8 mouse cellular contexts compared by ENCODE assay signal in genomic region chr13:102906661-102907009, GRCm38 (mm10).
DNase-seq lines count a peak whose midpoint lies in the region; ATAC-seq and TF ChIP-seq lines count a peak whose summit lies in the region.

No protein-coding gene starts in this region.

- H3K9me3 ChIP-seq in kidney, embryonic 14.5 days (ENCODE audit: control insufficient read depth, low read length) = no peaks in the 10 kb centered on the region
- 0 out of 2 replicates have a peak, but pooled peaks cover 2% of the 10 kb centered on the region for H3K9me3 ChIP-seq in hindbrain, embryonic 16.5 days (ENCODE audit: control insufficient read depth, low read length)
- no peaks in the 10 kb centered on the region for H3K9me3 ChIP-seq in midbrain, embryonic 16.5 days (replicated peaks; ENCODE audit: control insufficient read depth, low read length, poor library complexity, severe bottlenecking)

- TF ChIP-seq CTCF in cortical plate, adult 2 months (IDR thresholded peaks at IDR 0.05; ENCODE audit: extremely low read depth, insufficient read depth, low read length) = no peak

- no peaks in the 10 kb centered on the region for H3K27me3 ChIP-seq in kidney, embryonic 14.5 days (ENCODE audit: control insufficient read depth, insufficient read depth, low read length)
- H3K27me3 ChIP-seq in hindbrain, embryonic 16.5 days (replicated peaks; ENCODE audit: control insufficient read depth, insufficient read depth, low read length) = no peaks in the 10 kb centered on the region
- no peaks in the 10 kb centered on the region for H3K27me3 ChIP-seq in midbrain, embryonic 16.5 days (ENCODE audit: control insufficient read depth, insufficient read depth, low read depth, low read length)

- ATAC-seq in kidney, embryonic 14.5 days (ENCODE audit: low FRiP score, low TSS enrichment) = no peak
- no peak for ATAC-seq in hindbrain, embryonic 16.5 days
- peak; percentile 19 for ATAC-seq in midbrain, embryonic 16.5 days
- ATAC-seq in megakaryocyte progenitor cell, adult 5-6 weeks (replicated peaks; ENCODE audit: poor library complexity) = no peak

- peak overlapping the region; percentile 63 for H3K4me3 ChIP-seq in kidney, embryonic 14.5 days (ENCODE audit: low read length)
- peak overlapping the region; percentile 53 for H3K4me3 ChIP-seq in cortical plate, adult 2 months (ENCODE audit: insufficient read depth, low read length)
- peak overlapping the region; percentile 52 for H3K4me3 ChIP-seq in hindbrain, embryonic 16.5 days (ENCODE audit: low read length)
- H3K4me3 ChIP-seq in midbrain, embryonic 16.5 days (ENCODE audit: low read depth, low read length) = peak overlapping the region; percentile 41

- no peak for DNase-seq in kidney, postnatal 10 days
- DNase-seq in spleen, adult 12 weeks (ENCODE audit: low spot score) = no peak
- DNase-seq in adrenal gland, adult 8-10 months = no peak

- H3K36me3 ChIP-seq in kidney, embryonic 14.5 days (ENCODE audit: control insufficient read depth, insufficient read depth, low read length) = no peaks in the 10 kb centered on the region
- no peaks in the 10 kb centered on the region for H3K36me3 ChIP-seq in hindbrain, embryonic 16.5 days (ENCODE audit: control insufficient read depth, insufficient read depth, low read length)
- H3K36me3 ChIP-seq in midbrain, embryonic 16.5 days (ENCODE audit: control insufficient read depth, insufficient read depth, low read length) = no peaks in the 10 kb centered on the region

- WGBS in kidney, embryonic 14.5 days = 8% methylated on average over 9 of the region's 9 CpGs
- 5% methylated on average over 9 of the region's 9 CpGs for WGBS in hindbrain, embryonic 16.5 days
- WGBS in midbrain, embryonic 16.5 days = 4% methylated on average over 9 of the region's 9 CpGs

- peak overlapping the region; percentile 37; the same call in 1 of the 2 replicates for H3K27ac ChIP-seq in kidney, embryonic 14.5 days (ENCODE audit: low read depth, low read length)
- H3K27ac ChIP-seq in cortical plate, adult 2 months (ENCODE audit: insufficient read depth, low read length) = 0 out of 2 replicates have a peak overlapping the region, but pooled peaks have one; percentile 37
- peak overlapping the region; percentile 79 for H3K27ac ChIP-seq in hindbrain, embryonic 16.5 days (ENCODE audit: low read depth, low read length)
- H3K27ac ChIP-seq in midbrain, embryonic 16.5 days (ENCODE audit: low read length) = peak overlapping the region; percentile 80

- TF ChIP-seq POLR2A in cortical plate, adult 2 months (IDR thresholded peaks at IDR 0.05; ENCODE audit: extremely low read depth, insufficient read depth, low read length) = no peak

- H3K9ac ChIP-seq in kidney, embryonic 14.5 days (ENCODE audit: low read depth, low read length) = 0 out of 2 replicates have a peak overlapping the region, but pooled peaks have one; percentile 35
- H3K9ac ChIP-seq in hindbrain, embryonic 16.5 days (ENCODE audit: low read depth, low read length) = peak overlapping the region; percentile 62
- H3K9ac ChIP-seq in midbrain, embryonic 16.5 days (ENCODE audit: low read depth, low read length) = peak overlapping the region; percentile 47

- H3K4me2 ChIP-seq in kidney, embryonic 14.5 days (replicated peaks; ENCODE audit: low read depth, low read length) = peak overlapping the region; percentile 70
- peak overlapping the region; percentile 87 for H3K4me2 ChIP-seq in hindbrain, embryonic 16.5 days (ENCODE audit: low read length)
- H3K4me2 ChIP-seq in midbrain, embryonic 16.5 days (ENCODE audit: low read length) = peak overlapping the region; percentile 57

- H3K4me1 ChIP-seq in kidney, embryonic 14.5 days (ENCODE audit: control insufficient read depth, insufficient read depth, low read length) = peaks cover 5% of the 10 kb centered on the region; the same call in 1 of the 2 replicates
- H3K4me1 ChIP-seq in cortical plate, adult 2 months (ENCODE audit: control insufficient read depth, insufficient read depth, low read length) = peaks cover 6% of the 10 kb centered on the region; the same call in 1 of the 2 replicates
- peaks cover 10% of the 10 kb centered on the region for H3K4me1 ChIP-seq in hindbrain, embryonic 16.5 days (ENCODE audit: control insufficient read depth, insufficient read depth, low read depth, low read length)
- peaks cover 6% of the 10 kb centered on the region for H3K4me1 ChIP-seq in midbrain, embryonic 16.5 days (ENCODE audit: control insufficient read depth, insufficient read depth, low read length)
